Mouse (Mus musculus) midbrain, embryonic 13.5 days (tissue): ENCODE data around the gene Hhipl1. TPM values are rescaled to one million over a fixed set of nuclear protein-coding genes. Genes with fewer than 3 reads are reported as not detected.

Experiments
- ATAC-seq: fragments of 200-750 bp; cut with Nextera tagmentation; 2 replicates; pipeline ENCODE4 v1.8.0; 2017; ENCODE audit warnings: mild to moderate bottlenecking, moderate TSS enrichment, moderate library complexity
- H3K27ac ChIP-seq: fragments of 300-500 bp; sonication (generic); 2 replicates; pipeline ENCODE4 v1.5.1; 2015; ENCODE audit warnings: inconsistent platforms, mild to moderate bottlenecking, moderate library complexity
- H3K27me3 ChIP-seq: fragments of 300-500 bp; sonication (generic); 2 replicates; pipeline ENCODE4 v1.6.1; 2015; ENCODE audit warnings: mild to moderate bottlenecking, inconsistent platforms
- H3K36me3 ChIP-seq: fragments of 300-500 bp; sonication (generic); 2 replicates; pipeline ENCODE4 v1.6.1; 2015; ENCODE audit warnings: mild to moderate bottlenecking, inconsistent platforms
- H3K4me1 ChIP-seq: fragments of 300-500 bp; sonication (generic); replicated peaks from 2 replicates; pipeline ENCODE4 v1.6.1; 2015; ENCODE audit warnings: inconsistent platforms
- H3K4me2 ChIP-seq: fragments of 300-500 bp; sonication (generic); replicated peaks from 2 replicates; pipeline ENCODE4 v1.6.1; 2015; ENCODE audit warnings: moderate library complexity, mild to moderate bottlenecking, inconsistent platforms
- H3K4me3 ChIP-seq: fragments of 300-500 bp; sonication (generic); replicated peaks from 2 replicates; pipeline ENCODE4 v1.5.1; 2015; ENCODE audit warnings: mild to moderate bottlenecking, inconsistent platforms
- H3K9ac ChIP-seq: fragments of 300-500 bp; sonication (generic); replicated peaks from 2 replicates; pipeline ENCODE4 v1.6.1; 2015; ENCODE audit warnings: mild to moderate bottlenecking, inconsistent platforms
- H3K9me3 ChIP-seq: fragments of 300-500 bp; sonication (generic); 2 replicates; pipeline ENCODE4 v1.6.1; 2016; ENCODE audit warnings: mild to moderate bottlenecking, inconsistent platforms
- WGBS: fragments of 180-500 bp; shearing (Covaris S2); methylation state at CpG from one replicate; pipeline ENCODE4 v1.1.7; 2015; 5-methylcytosine and 5-hydroxymethylcytosine counted together
- polyA plus RNA-seq: library from polyadenylated mRNA; unstranded; fragments of >200 nt; fragmentation: Nextera tagmentation; extraction: Ambion mirVana; gene quantifications from 2 replicates; pipeline ENCODE4 v1.2.1, GENCODE M21; 2015

Gene Hhipl1
- polyA plus RNA-seq, 1 experiment from 2014 or later, result 2.9 TPM

DNA sequence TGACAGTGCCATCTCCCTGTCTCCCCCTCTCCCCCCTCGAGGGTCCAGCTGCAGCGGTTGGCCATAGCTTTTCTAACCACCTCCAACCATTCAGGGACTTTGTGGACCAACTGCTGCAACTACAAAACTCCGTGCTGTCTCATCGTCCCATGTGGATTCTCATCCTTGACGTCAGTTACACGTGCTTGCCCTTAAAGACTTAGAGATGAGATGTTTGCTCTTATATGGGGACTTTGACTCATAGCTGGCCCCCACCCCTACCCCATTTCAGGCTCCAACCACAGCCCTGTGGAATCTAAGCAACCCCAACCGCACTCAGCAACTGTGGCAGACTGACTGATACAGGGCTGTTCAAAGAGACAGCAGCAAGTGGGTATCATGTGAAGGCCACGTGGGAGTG is 898 bp upstream of the Hhipl1 start:
- no peak for ATAC-seq

DNA sequence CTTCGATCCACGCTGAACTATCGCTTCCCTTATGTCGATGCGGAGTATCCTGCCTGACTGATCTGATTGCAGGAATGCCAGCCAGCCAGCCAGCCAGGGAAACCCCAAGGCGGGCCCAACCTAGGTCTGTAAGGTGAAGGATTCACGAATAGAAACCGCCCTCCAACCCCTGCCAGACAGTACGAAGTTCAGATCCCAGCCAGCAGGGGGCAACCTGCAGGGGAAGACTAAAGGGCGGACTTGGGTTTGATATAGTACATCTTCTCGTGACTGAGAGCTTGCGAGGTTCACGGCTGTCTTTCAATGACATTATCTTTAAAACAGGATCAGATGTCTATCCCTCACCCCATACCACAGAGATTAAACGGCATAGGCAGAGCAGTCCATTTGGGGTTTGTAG is 1.5 kb downstream of the Hhipl1 start:
- Histone ChIP-seq H3K4me3 (no peak overlapping the region), H3K4me2 (peak overlapping the region; percentile 96; the same call in 1 of the 2 replicates), H3K36me3 (no peaks in the 10 kb centered on the region), H3K9me3 (no peaks in the 10 kb centered on the region), H3K27me3 (peaks cover 12% of the 10 kb centered on the region; the same call in 1 of the 2 replicates), H3K4me1 (peaks cover 34% of the 10 kb centered on the region), H3K9ac (0 out of 2 replicates have a peak overlapping the region, but pooled peaks have one; percentile 28), H3K27ac (no peak overlapping the region)
- WGBS, result 30% methylated on average over 14 of the region's 14 CpGs
- ATAC-seq, result 0 out of 2 replicates have a peak, but pooled peaks have one; percentile 22

More for the DNA sequence above, 898 bp upstream of the Hhipl1 start:
- Histone ChIP-seq H3K27ac (no peak overlapping the region), H3K27me3 (peaks cover 12% of the 10 kb centered on the region; the same call in 1 of the 2 replicates), H3K4me3 (no peak overlapping the region), H3K4me2 (no peak overlapping the region), H3K9me3 (no peaks in the 10 kb centered on the region), H3K36me3 (no peaks in the 10 kb centered on the region), H3K4me1 (peaks cover 20% of the 10 kb centered on the region), H3K9ac (no peak overlapping the region)
- 77% methylated on average over 8 of the region's 8 CpGs for WGBS

DNA sequence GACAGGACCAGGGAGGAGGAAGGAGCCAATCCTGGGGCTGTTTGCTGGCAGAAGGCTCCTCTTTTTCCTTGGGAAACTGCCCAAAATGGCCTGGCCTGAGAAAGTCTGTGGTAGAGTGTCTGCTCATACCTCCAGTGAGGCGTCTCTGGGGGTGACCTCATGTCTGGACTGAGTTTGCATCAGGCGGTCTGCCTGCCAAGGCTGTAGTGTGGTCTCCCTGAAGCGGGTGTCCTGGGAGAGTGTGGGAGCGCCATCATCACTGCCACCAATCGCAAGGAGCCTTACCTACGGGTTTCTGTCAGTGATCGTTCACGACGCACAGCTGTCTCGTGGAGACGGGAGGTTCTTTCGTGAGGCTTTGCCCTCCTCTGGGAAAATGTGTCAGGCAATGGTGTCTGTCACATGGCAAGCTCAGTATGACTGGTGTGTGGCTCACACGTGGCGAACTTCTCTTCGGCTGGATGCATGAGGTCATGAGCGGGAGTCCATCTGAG is 2.3 kb downstream of the Hhipl1 start:
- Histone ChIP-seq H3K4me3 (no peak overlapping the region), H3K27ac (no peak overlapping the region), H3K27me3 (peaks cover 12% of the 10 kb centered on the region; the same call in 1 of the 2 replicates), H3K36me3 (no peaks in the 10 kb centered on the region), H3K4me2 (no peak overlapping the region), H3K9ac (no peak overlapping the region), H3K9me3 (no peaks in the 10 kb centered on the region), H3K4me1 (peaks cover 40% of the 10 kb centered on the region)
- WGBS, result 92% methylated on average over 16 of the region's 16 CpGs
- ATAC-seq, result no peak

DNA sequence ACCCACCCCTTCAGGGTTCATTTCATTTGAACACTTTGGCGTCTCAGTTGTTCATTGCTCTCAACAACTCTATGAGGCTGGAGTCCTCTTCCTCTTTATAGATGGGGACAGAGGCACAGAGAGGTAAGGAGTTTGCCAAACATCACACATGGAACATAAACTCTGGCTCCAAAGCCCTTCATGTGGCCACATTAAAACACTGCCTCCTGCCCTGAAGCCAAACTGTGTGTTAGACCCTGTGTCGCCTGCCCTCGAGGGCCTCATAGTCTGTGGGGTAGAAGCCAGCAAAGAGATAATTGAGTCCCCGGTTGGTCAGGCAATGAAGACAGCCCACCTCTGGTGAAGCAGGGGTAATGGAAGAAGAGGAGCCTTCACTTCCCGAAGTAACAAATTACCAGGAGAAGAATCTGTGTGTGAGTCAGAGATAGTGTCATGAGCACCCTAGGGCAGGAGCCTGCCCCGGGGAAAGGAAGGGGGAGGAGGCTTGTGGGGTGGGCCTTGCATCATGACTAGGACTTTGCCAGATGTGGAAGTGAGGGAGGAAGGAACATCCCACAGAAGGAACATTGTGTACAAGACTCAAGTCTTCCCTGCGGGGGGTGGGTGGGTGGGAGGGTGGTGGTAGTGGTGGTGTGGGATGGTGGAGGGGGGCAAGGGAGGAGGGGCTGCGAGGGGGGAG is 3.2 kb downstream of the Hhipl1 start:
- H3K9ac ChIP-seq, result no peak overlapping the region
- no peaks in the 10 kb centered on the region for H3K9me3 ChIP-seq
- no peak overlapping the region for H3K4me2 ChIP-seq
- peaks cover 12% of the 10 kb centered on the region; the same call in 1 of the 2 replicates for H3K27me3 ChIP-seq
- no peak for ATAC-seq
- peaks cover 40% of the 10 kb centered on the region for H3K4me1 ChIP-seq
- no peak overlapping the region for H3K4me3 ChIP-seq
- no peak overlapping the region for H3K27ac ChIP-seq
- H3K36me3 ChIP-seq, result no peaks in the 10 kb centered on the region
- WGBS, result 80% methylated on average over 7 of the region's 8 CpGs

- H3K27me3 ChIP-seq, result peaks cover 6% of the 10 kb centered on the region; the same call in 1 of the 2 replicates
- no peak overlapping the region for H3K4me2 ChIP-seq
- no peak overlapping the region for H3K9ac ChIP-seq
- no peaks in the 10 kb centered on the region for H3K9me3 ChIP-seq
- 84% methylated on average over 4 of the region's 4 CpGs for WGBS
- no peak overlapping the region for H3K4me3 ChIP-seq
- no peak overlapping the region for H3K27ac ChIP-seq
- ATAC-seq, result no peak
- H3K4me1 ChIP-seq, result peaks cover 40% of the 10 kb centered on the region
- no peaks in the 10 kb centered on the region for H3K36me3 ChIP-seq
Measured at GRCm38 (mm10) chr12:108310041-108310440, 4.0 kb downstream of the Hhipl1 start.

GRCm38 (mm10) chr12:108310456-108311027 is 4.5 kb downstream of the Hhipl1 start:
- 81% methylated on average over 7 of the region's 7 CpGs for WGBS

DNA sequence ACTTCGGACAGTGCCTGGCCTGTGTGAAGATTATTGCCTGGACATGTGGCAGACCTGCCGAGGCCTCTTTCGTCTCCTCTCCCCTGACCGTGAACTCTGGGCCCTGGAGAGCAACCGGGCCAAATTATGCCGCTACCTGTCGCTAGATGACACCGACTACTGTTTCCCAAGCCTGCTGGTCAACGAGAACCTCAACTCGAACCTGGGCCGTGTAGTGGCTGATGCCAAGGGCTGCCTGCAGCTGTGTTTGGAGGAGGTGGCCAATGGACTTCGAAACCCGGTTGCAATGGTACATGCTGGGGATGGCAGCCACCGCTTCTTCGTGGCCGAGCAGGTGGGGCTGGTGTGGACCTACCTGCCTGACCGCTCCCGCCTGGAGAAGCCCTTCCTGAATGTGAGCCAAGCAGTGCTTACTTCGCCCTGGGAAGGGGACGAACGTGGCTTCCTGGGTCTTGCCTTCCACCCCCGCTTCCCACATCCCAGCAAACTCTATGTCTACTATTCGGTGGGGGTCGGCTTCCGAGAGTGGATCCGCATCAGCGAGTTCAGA is 5.7 kb downstream of the Hhipl1 start:
- ATAC-seq, result no peak
- 0 out of 2 replicates have a peak, but pooled peaks cover 5% of the 10 kb centered on the region for H3K27me3 ChIP-seq
- H3K9me3 ChIP-seq, result no peaks in the 10 kb centered on the region
- peaks cover 39% of the 10 kb centered on the region for H3K4me1 ChIP-seq
- 85% methylated on average over 27 of the region's 27 CpGs for WGBS
- H3K27ac ChIP-seq, result no peak overlapping the region
- no peaks in the 10 kb centered on the region for H3K36me3 ChIP-seq
- H3K9ac ChIP-seq, result no peak overlapping the region
- H3K4me3 ChIP-seq, result no peak overlapping the region
- no peak overlapping the region for H3K4me2 ChIP-seq

More at GRCm38 (mm10) chr12:108310456-108311027, 4.5 kb downstream of the Hhipl1 start:
- Histone ChIP-seq H3K27me3 (peaks cover 2% of the 10 kb centered on the region; the same call in 1 of the 2 replicates), H3K27ac (no peak overlapping the region), H3K36me3 (no peaks in the 10 kb centered on the region), H3K9me3 (no peaks in the 10 kb centered on the region), H3K4me3 (no peak overlapping the region), H3K4me1 (peaks cover 39% of the 10 kb centered on the region), H3K9ac (no peak overlapping the region), H3K4me2 (no peak overlapping the region)
- ATAC-seq, result no peak

DNA sequence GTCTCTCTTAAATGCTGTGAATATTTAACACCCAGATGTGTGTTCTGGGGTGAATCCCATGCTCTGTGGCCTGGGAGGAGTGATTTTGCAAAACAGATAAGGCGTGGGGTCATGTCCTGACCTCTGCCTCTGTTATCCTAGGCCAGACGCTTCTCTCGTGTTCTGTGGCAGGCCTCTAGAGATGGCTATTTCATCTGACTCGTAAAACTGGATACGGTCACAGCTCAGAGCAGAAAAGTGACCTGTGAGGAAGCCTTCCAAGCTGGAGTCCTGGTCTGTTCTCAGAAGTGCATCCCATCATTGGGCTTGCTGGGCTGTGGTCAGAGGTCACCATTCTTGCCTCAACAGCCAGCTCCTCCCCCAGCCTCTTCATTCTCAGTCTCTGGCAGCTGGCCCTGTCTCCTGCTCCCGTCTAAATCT is 6.4 kb downstream of the Hhipl1 start:
- no peaks in the 10 kb centered on the region for H3K9me3 ChIP-seq
- H3K27ac ChIP-seq, result no peak overlapping the region
- H3K27me3 ChIP-seq, result peaks cover 5% of the 10 kb centered on the region; the same call in 1 of the 2 replicates
- H3K36me3 ChIP-seq, result no peaks in the 10 kb centered on the region
- no peak for ATAC-seq
- WGBS, result 41% methylated on average over 6 of the region's 6 CpGs
- no peak overlapping the region for H3K4me3 ChIP-seq
- no peak overlapping the region for H3K4me2 ChIP-seq
- H3K4me1 ChIP-seq, result peaks cover 39% of the 10 kb centered on the region
- H3K9ac ChIP-seq, result no peak overlapping the region

GRCm38 (mm10) chr12:108313244-108313772 is 7.2 kb downstream of the Hhipl1 start:
- no peaks in the 10 kb centered on the region for H3K36me3 ChIP-seq
- no peak overlapping the region for H3K9ac ChIP-seq
- peaks cover 12% of the 10 kb centered on the region for H3K27me3 ChIP-seq
- no peaks in the 10 kb centered on the region for H3K9me3 ChIP-seq
- H3K4me2 ChIP-seq, result no peak overlapping the region
- no peak for ATAC-seq
- WGBS, result 76% methylated on average over 1 of the region's 1 CpGs
- H3K4me3 ChIP-seq, result no peak overlapping the region
- no peak overlapping the region for H3K27ac ChIP-seq
- H3K4me1 ChIP-seq, result peaks cover 46% of the 10 kb centered on the region

DNA sequence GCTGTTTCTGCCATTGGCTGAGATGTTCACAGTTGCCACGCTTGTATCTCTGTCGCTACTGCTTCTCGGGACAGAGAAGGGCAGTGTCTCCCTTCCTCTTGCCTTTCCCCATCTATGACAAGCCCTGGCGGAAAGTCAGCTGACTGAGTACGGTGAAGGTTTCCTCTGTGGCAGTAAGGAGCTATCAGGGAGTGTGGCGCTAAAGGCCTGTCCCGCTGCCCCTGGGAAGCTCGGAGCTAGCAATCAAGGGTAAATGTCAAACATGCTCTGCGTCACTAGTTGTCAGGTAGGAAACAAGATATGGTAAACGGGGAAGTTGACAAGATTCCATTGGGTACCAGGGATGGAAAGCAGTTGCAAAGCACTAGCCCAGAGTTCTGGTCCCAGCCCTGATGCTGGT is 9.7 kb downstream of the Hhipl1 start:
- Histone ChIP-seq H3K9ac (no peak overlapping the region), H3K4me2 (no peak overlapping the region), H3K27me3 (peaks cover 24% of the 10 kb centered on the region), H3K36me3 (no peaks in the 10 kb centered on the region), H3K4me1 (peaks cover 66% of the 10 kb centered on the region), H3K4me3 (no peak overlapping the region), H3K9me3 (no peaks in the 10 kb centered on the region), H3K27ac (no peak overlapping the region)
- ATAC-seq, result no peak
- 47% methylated on average over 10 of the region's 10 CpGs for WGBS

DNA sequence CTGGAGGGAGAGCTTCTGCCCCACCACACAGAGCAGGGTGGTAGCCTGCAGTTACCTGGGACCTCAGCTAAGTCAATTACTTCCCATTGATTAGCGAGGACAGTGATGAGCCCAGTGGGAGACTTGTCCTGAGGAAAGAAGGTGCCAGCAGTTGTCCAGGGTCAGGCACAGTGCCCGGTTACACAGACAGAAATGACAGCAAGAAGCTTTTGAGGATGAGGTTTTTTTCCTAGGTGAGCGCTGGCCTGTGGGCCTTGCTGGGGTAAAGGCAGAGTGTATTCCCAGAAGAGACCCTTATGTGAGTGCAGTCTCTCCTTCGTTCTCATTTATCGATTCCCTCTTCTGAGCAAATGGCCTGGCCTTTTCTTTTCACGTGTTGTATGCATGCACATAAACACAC is 10.6 kb downstream of the Hhipl1 start:
- Histone ChIP-seq H3K27me3 (peaks cover 24% of the 10 kb centered on the region), H3K4me2 (no peak overlapping the region), H3K36me3 (no peaks in the 10 kb centered on the region), H3K9me3 (no peaks in the 10 kb centered on the region), H3K9ac (no peak overlapping the region), H3K4me1 (peaks cover 69% of the 10 kb centered on the region), H3K27ac (no peak overlapping the region), H3K4me3 (no peak overlapping the region)
- no peak for ATAC-seq
- WGBS, result 30% methylated on average over 6 of the region's 6 CpGs

DNA sequence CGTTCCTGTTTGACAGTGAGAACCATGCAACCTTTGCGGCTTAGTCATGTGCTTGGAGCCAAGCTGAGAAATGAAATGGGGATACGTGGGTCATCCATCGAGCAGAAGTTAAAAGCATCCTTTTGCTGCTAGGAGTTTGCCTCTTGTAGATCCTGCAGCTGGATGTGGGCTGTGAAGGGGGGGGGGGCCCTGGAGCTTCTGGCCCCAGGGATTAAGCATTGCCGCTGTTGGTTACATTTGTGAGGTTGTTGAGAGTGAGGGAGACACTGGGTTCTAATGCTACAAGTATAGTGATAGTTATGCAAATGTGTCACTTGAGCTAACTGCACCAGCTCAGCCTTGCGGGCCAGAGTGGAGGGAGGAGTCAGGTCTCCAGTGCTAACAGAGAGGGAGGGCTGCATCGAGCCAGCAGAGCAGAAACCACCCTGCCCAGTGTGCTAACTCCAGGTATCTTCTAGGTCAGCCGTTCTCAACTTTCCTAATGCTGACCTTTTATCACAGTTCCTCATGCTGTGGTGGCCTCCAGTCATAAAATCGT is 11.2 kb downstream of the Hhipl1 start:
- H3K27me3 ChIP-seq, result peaks cover 24% of the 10 kb centered on the region
- peaks cover 70% of the 10 kb centered on the region for H3K4me1 ChIP-seq
- 4% methylated on average over 9 of the region's 9 CpGs for WGBS
- no peaks in the 10 kb centered on the region for H3K36me3 ChIP-seq
- no peak overlapping the region for H3K9ac ChIP-seq
- no peak overlapping the region for H3K27ac ChIP-seq
- H3K4me2 ChIP-seq, result no peak overlapping the region
- no peaks in the 10 kb centered on the region for H3K9me3 ChIP-seq
- no peak overlapping the region for H3K4me3 ChIP-seq
- no peak for ATAC-seq
